Mouse (Mus musculus) gastrocnemius, postnatal 4 days (tissue): ENCODE data around the gene Gcgr. TPM values are rescaled to one million over a fixed set of nuclear protein-coding genes. Genes with fewer than 3 reads are reported as not detected.
A peak's percentile ranks its signal among the peaks of the same experiment; 100 is the strongest.

ENCODE experiments used
- DNase-seq, 2 experiments: peaks; one replicate each; pipeline ENCODE4 v3.0.0; 2021 to 2022; ENCODE audit warnings: low spot score in 2 of 2, mixed read lengths in 2 of 2
- total RNA-seq, 2 experiments: library from RNA; stranded (reverse); gene quantifications; 2 replicates each; pipeline ENCODE4 v1.2.3; 2021

Gene Gcgr
- total RNA-seq, 2 experiments from 2014 or later, result 0.26 TPM; not detected in 1

GRCm38 (mm10) chr11:120565114-120565513 is 34.6 kb downstream of the Gcgr start:
- DNase-seq, result no peak

- no peak for DNase-seq
Measured at GRCm38 (mm10) chr11:120568324-120568723, 37.8 kb downstream of the Gcgr start.

- DNase-seq, result no peak
Measured at GRCm38 (mm10) chr11:120571122-120571521, 40.6 kb downstream of the Gcgr start.

GRCm38 (mm10) chr11:120571754-120572416 is 41.4 kb downstream of the Gcgr start:
- no peak for DNase-seq

DNA sequence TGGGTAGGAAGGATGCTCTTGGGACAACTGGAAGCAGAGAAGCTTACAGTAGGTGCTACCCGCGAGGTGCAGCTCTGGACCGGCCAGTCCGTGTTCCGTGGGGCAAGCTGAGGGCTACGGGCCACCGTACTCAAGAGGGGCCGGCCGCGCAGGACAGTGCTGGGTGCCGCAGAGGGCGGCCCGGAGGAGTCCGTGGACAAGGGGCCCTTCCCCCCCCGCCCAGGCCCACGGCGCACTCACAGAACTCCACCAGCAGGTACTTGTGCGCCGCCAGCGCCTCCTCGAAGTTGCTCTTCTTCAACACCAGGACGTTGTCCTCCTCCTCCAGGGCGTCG is 41.9 kb downstream of the Gcgr start:
- DNase-seq, result no peak

GRCm38 (mm10) chr11:120572752-120573584 is 42.5 kb downstream of the Gcgr start, which contains the start of gene P4hb:
Gene P4hb, minus strand, starts transcription at chr11:120573253.
- peak; percentile 99 to 100 for DNase-seq

- DNase-seq, result no peak
Measured at GRCm38 (mm10) chr11:120573585-120574277, 43.2 kb downstream of the Gcgr start.

GRCm38 (mm10) chr11:120574278-120574600 is 43.7 kb downstream of the Gcgr start:
- DNase-seq, result no peak

GRCm38 (mm10) chr11:120575046-120575445 is 44.5 kb downstream of the Gcgr start:
- no peak for DNase-seq

GRCm38 (mm10) chr11:120575940-120576339 is 45.4 kb downstream of the Gcgr start:
- DNase-seq, result no peak

DNA sequence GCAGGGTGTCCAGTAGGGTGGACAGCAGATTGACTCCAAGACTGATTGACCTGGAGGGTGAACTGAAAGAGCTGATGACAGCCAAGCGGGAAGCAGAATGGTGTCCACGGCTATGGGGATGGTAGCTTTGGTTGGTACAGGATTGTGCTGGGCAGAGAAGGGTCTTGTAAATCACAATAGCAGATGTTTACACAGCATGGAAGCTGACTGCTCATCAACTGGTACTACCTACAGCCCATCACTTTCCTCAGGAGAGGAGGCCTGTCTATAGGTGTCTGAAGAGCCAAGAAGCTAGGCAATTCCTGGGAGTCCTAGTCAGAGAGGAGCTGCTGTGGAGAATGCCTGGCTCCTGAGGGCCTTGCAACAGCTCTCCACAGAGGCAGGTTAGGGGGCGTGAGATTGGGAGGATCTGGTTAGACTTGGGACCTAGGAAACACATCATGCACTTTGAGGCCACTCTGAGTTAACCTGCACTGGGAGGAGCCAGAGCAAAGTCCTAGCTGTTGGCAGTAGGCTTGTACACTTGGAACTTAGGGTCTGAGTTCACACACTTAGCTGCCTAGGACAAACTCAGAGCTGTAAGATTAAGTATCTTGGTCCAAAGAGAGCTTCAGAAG is 46.0 kb downstream of the Gcgr start:
- no peak for DNase-seq

GRCm38 (mm10) chr11:120577211-120578023 is 46.9 kb downstream of the Gcgr start:
- peak in 1 of 2 experiments; percentile 31 for DNase-seq

DNA sequence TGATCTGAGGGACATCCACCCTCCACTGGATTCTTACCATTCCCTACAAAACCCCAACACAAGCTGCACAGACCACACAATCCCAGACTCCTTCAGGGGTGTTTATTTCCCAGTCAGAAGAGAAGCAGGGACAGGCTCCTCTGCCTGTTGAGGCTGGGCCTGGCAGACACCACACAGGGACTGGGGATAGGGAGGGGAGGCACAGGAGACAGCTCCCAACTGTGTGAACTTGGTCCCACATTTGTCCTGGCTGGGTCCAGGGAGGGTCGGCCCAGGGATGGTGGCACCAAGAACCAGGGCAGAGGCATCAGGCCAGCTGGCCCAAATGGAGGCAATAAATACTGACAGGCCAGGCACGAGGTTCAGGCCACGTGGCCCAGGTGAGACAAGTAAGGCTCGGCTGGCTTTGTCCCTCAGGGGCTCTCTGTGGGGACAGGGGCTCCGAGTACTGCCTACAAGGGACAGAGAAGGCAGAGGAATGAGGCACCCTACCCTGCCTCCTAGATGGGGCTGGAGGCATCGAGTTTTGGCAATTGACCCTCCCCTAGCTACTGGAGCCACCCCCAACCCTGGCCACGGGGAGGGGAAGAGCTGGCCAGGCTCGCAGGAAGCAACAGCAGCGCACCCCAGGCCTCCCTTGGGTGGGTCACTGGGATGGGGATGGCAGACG is 47.7 kb downstream of the Gcgr start:
- no peak for DNase-seq

DNA sequence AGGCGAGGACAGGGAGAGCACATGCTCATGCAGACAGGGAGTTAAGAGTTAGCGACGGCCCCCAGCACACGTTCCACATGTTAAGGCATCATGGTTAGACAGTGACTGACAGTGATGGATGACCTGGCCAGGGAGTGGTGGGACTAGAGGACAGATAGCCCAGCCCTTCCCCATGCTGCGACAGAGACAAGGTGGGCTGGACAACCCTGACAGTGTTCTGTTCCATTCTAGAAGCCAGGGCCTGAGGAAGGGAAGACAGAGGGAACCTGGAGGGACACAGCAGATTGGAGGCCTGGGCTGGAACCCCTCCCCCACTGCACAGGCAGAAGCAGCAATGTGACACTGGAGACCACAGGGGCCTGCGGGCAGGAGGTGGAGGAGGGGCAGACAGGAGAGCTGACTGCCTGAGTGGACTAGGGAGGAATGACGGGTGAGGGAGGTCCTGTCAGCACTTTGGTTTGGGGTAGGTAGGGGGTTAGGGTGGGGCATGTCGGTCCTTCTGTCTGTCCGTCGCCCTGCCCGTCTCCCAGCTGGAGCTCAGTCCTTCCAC is 48.3 kb downstream of the Gcgr start:
- no peak for DNase-seq

DNA sequence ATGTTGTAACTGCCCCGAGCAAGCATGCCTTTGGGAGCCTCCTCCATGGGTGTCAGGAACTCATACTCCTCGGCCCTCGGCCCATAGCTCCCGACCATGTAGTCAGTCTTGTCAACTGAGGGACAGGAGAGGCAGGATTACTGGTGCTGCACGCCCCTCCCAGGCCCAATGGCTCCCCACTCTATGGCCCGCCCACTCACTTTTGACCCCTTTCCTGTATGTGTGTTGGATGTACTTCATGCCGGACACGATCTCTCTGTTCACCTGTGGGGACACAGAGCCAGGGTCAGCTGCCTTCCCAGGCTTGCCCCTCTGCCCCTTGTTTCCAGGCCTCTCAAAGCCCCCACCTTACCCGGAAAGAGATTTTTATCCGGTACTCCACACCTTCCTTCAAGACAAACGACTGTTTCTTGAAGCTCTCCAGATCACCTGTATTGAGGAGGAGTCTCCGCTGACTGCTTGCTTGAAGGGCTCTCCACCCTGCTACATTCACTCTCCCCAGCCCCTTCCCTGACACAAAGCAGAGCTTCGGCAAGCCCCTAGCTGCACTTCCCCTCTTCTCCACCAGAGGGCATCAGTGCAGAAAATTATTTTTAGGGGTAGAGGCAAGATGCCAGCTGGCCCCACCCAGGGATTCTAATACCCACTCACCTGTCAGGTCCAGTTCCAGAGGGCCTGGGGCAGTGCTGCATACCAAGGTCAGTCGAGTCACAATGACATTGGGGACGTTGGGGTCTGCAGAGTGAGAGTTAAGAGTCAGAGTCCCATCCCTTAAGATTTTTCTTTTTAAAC is 49.0 kb downstream of the Gcgr start:
- DNase-seq, result peak; percentile 56 to 74

DNA sequence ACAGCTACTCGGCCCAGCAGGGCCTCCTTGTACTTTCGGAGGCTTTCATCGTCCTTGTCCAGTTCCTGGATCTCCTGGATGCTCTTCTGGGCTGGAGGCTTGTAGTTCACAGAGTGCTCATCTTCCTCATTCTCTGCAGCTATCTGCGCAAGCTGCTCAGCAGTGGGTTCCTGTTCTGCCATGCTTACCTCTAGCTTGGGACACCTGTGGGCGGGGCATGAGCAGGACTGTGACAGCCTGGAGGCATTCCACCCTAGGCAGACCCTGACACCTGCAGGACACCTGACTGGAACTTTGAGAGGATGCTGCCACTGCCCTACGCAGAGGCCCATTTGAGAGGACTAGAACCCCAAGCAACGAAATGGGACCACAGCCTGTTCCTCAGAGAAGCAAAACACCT is 49.7 kb downstream of the Gcgr start:
- no peak for DNase-seq

- peak in 1 of 2 experiments; percentile 55 for DNase-seq
Measured at GRCm38 (mm10) chr11:120580871-120581331, 50.4 kb downstream of the Gcgr start.

DNA sequence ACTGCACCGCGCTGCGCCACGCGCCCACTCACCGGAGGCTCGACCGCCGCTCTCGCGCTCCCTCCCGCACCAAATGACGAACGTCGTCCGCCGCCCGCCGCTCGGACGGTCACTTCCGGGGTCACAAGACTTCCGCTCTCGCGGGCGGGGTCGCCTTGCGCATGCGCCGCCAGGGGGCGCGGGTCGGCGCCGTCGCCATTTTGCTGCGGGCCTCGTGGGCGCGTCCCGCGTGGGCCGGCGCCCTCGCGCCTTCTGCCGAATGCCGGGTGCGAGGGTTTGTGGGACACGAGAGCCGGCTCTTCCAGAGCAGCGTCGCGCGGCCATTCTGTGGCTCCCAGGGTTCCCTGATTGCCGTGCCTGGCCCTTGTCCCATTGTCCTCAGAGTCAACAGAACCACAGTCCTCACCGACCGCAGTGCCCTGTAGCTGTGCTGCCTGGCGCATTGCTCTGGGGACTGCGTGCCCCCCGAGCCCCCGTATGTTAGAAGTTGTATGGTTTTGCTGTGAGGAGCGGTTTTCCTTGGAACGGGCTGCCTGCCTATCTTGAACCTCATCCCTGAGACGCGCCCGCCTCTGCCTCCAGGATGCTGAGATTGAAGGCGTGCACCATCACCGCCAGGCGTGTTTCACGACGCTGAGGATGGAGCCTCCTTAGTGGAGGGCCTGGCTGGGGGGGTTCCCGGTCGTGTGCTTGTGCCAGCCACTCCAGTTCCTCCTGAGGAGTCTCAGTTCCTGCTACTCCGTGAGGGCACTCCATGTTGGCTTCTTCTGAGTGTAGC is 51.2 kb downstream of the Gcgr start, which contains the start of gene Arhgdia:
Gene Arhgdia, minus strand, starts transcription at position 135 of the 778 bp plus-strand sequence.
- peak; percentile 89 to 91 for DNase-seq
